Mouse (Mus musculus) embryo, embryonic 9.5 days (tissue): ENCODE measurements around the gene Zfp212.
"Not testable (repeated sequence)": the region's sequence is repeated elsewhere in the genome, so short reads cannot be mapped to it uniquely, and the experiment has no call there.

ENCODE experiments used
- DNase-seq: peaks from one replicate; pipeline ENCODE4 v3.0.0-alpha.2; 2017; ENCODE audit errors: extremely low spot score

Zfp212 gene

GRCm38 (mm10) chr6:47942461-47942860 is 22.2 kb downstream of the Zfp212 start:
- no peak for DNase-seq

DNA sequence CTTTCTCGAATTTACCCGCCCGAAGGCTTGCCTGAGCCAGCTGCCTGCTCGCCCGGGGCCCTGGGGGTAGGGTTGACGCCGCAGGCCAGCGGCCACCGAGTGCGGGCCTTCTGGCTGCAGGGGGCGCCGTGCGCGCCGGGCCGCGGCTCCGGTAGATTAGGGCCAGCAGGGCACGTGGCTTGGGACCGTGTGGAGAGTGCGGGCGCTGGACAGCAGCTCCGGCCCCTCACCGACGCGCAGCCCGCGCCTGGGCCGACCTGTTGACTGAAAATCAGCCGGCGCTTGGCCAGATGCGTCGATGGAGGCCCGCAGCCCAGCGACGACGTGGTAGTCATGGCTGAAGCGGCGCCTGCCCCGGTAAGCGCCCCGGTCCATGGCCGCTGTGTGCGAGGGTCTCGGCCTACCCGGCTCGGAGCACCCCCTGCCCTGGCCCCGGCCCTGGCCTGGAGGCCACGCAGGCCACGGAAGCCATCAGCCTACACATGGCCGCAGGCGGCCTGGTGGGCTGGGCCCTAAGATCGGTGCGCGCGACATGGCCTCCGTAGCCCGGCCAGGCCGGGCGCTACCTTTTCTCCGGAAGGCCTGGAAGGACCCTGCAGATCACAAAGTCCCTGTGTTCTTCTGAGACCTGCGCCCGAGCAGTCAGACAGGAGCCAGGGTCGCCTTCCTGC is 22.9 kb downstream of the Zfp212 start:
- DNase-seq: peak; percentile 86

- DNase-seq: no peak
Observed at GRCm38 (mm10) chr6:47943721-47944120, 23.4 kb downstream of the Zfp212 start.

- no peak for DNase-seq
Observed at GRCm38 (mm10) chr6:47947388-47947787, 27.1 kb downstream of the Zfp212 start.

DNA sequence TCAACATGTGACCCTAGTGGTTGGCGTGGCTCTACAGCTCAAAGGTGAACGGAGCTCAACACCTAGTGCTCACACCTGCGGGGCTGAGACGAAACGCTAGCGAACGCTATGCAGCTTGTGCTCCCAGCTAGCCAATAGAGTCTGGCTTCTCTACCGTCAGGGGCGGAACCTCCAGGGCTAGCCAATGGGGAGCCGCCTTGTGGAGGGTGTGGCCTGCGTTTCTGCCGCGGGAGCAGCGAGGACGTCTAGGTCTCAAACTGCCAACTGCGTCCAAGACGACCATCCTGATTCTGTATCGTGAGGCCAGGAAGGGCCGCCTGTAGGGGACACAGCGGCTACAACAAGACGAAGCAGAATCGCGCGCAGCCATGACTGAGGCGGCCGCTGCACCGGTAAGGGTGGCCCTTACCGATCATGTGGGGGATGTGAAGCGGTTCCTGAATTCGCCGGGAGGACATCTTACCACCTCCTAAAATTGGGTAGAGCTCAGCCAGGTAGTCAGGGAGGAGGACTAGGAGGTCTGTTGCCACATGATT is 33.0 kb downstream of the Zfp212 start, which contains the start of gene Zfp956:
Gene Zfp956 (plus strand): TSS at position 200 of the 536 bp plus-strand sequence.
- DNase-seq: peak; percentile 93

GRCm38 (mm10) chr6:47954425-47954824 is 34.1 kb downstream of the Zfp212 start:
- no peak for DNase-seq

- no peak for DNase-seq
Observed at GRCm38 (mm10) chr6:47957816-47958215, 37.5 kb downstream of the Zfp212 start.

- no peak for DNase-seq
Observed at GRCm38 (mm10) chr6:47960685-47961421, 40.6 kb downstream of the Zfp212 start.

DNA sequence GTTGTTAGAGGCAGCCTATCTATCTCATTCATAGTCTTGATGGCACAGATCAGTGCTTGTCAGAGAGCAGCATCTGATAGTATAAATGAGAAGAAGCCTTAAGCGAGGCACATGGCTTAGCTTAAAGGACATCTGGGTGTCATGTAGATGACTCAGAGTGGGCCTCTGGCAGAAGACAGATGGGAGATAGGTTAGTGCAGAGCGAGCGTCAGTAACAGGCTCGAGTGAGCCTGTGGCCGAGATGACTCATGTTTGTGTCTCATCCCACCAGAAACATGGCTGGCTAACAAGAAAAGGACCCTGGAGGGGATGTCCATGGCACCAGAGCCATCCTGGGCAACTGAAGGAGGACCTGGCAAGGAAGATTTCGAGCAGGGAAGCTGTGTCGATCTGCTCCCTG is 42.8 kb downstream of the Zfp212 start:
- DNase-seq: no peak

DNA sequence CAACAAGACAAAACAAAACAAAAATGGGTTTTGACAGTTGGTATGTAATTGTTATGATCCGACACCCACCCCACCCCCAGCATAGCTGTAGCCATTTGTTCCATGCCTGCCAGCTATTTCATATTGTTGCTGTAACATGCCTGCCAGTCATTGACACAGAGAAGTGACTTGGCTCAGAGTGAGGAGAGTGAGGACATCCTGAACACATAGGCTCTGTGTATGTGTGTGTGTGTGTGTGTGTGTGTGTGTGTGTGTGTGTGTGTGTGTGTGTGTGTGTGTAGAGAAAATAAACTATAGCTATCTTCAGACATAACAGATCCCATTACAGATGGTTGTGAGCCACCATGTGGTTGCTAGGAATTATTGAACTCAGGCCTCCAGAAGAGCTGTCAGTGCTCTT is 47.9 kb downstream of the Zfp212 start:
- not testable (repeated sequence) for DNase-seq

GRCm38 (mm10) chr6:47974599-47974998 is 54.3 kb downstream of the Zfp212 start:
- DNase-seq: no peak

GRCm38 (mm10) chr6:47978897-47979368 is 58.7 kb downstream of the Zfp212 start:
- peak; percentile 86 for DNase-seq
